Comparison of ENCODE assay signal across 20 mouse cellular contexts in the genomic region with DNA sequence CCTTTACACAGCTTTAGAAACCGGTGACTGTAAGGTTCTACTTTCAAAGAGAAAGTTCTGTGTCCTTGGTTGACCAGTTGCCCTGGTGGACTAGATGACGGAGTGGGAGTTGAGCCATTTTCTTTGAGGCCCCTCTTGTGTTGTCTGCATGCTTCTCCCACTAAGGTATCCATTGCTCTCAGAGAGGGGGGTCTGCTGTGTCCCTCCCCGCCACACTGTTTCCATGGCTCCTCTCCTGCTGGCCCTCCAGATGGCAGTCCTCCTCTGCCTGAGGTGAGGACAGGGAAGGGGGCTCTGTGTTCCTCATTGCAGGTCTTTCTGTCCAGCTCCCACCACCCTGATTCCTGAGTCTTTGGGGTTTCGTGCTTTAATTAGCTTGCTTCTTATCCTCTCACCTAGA.
DNase-seq lines count a peak whose midpoint lies in the region; ATAC-seq and TF ChIP-seq lines count a peak whose summit lies in the region.
"Had no signal": no experiment of that assay in that cellular context is flagged by ENCODE, and none has a peak within 500 bp of the region (broad histone marks: within the 10 kb centered on the region; RNA-seq: fewer than 3 reads in every experiment).

No protein-coding gene starts in this region.

- no peaks in the 10 kb centered on the region for H3K36me3 ChIP-seq in kidney, adult 2 months (ENCODE audit: control insufficient read depth, insufficient read depth, low read length)
- peaks cover 4% of the 10 kb centered on the region for H3K36me3 ChIP-seq in liver, embryonic 13.5 days
- H3K36me3 ChIP-seq in liver, embryonic 12.5 days: no peaks in the 10 kb centered on the region
- H3K36me3 ChIP-seq in embryonic facial prominence, embryonic 14.5 days (ENCODE audit: control insufficient read depth, insufficient read depth, low read length): no peaks in the 10 kb centered on the region
- H3K36me3 ChIP-seq: midbrain, embryonic 15.5 days had no signal

- no peak for ATAC-seq in liver, embryonic 13.5 days (ENCODE audit: low read depth)
- ATAC-seq in liver, embryonic 12.5 days: no peak
- no peak for ATAC-seq in embryonic facial prominence, embryonic 14.5 days (ENCODE audit: low read depth)
- ATAC-seq: activated CD4-positive, CD25-positive, alpha-beta regulatory T cell, adult 4 months; forebrain, embryonic 16.5 days; inflammation-experienced regulatory T-cells, adult 6 months had no signal

- TF ChIP-seq CTCF in gastrocnemius, adult 2 months (IDR thresholded peaks at IDR 0.05): peak; percentile 8; the same call in 1 of the 2 replicates
- TF ChIP-seq CTCF in kidney, adult 2 months (conservative IDR thresholded peaks at IDR 0.05; ENCODE audit: insufficient read depth, insufficient read length, low read depth, low read length): 0 out of 2 replicates have a peak, but pooled peaks have one; percentile 15

- no peaks in the 10 kb centered on the region for H3K9me3 ChIP-seq in liver, embryonic 13.5 days (replicated peaks)
- H3K9me3 ChIP-seq in liver, embryonic 12.5 days (replicated peaks): no peaks in the 10 kb centered on the region
- no peaks in the 10 kb centered on the region for H3K9me3 ChIP-seq in embryonic facial prominence, embryonic 14.5 days (ENCODE audit: control insufficient read depth, low read length)
- H3K9me3 ChIP-seq: embryonic facial prominence, embryonic 15.5 days; G1E; heart, embryonic 12.5 days; midbrain, embryonic 15.5 days had no signal

- H3K27me3 ChIP-seq in kidney, adult 2 months (replicated peaks; ENCODE audit: control insufficient read depth, insufficient read depth, low read length): no peaks in the 10 kb centered on the region
- H3K27me3 ChIP-seq in liver, embryonic 13.5 days: no peaks in the 10 kb centered on the region
- no peaks in the 10 kb centered on the region for H3K27me3 ChIP-seq in liver, embryonic 12.5 days (replicated peaks)
- no peaks in the 10 kb centered on the region for H3K27me3 ChIP-seq in embryonic facial prominence, embryonic 14.5 days (replicated peaks; ENCODE audit: control insufficient read depth, insufficient read depth, low read length)
- H3K27me3 ChIP-seq: embryonic facial prominence, embryonic 15.5 days; midbrain, embryonic 15.5 days had no signal

- H3K4me1 ChIP-seq in kidney, adult 2 months (ENCODE audit: control insufficient read depth, insufficient read depth, low read length): peaks cover 53% of the 10 kb centered on the region
- H3K4me1 ChIP-seq in liver, embryonic 13.5 days (replicated peaks): peaks cover 64% of the 10 kb centered on the region
- peaks cover 74% of the 10 kb centered on the region for H3K4me1 ChIP-seq in liver, embryonic 12.5 days
- H3K4me1 ChIP-seq in embryonic facial prominence, embryonic 14.5 days (ENCODE audit: control insufficient read depth, insufficient read depth, low read length): peaks cover 40% of the 10 kb centered on the region

- H3K4me2 ChIP-seq in liver, embryonic 13.5 days: no peak overlapping the region
- H3K4me2 ChIP-seq in liver, embryonic 12.5 days: no peak overlapping the region
- H3K4me2 ChIP-seq in embryonic facial prominence, embryonic 14.5 days (ENCODE audit: low read depth, low read length): no peak overlapping the region
- H3K4me2 ChIP-seq: embryonic facial prominence, embryonic 15.5 days; midbrain, embryonic 15.5 days had no signal

- H3K4me3 ChIP-seq in gastrocnemius, adult 2 months: no peak overlapping the region
- no peak overlapping the region for H3K4me3 ChIP-seq in kidney, adult 2 months (ENCODE audit: insufficient read depth, low read depth, low read length)
- no peak overlapping the region for H3K4me3 ChIP-seq in liver, embryonic 13.5 days (replicated peaks)
- H3K4me3 ChIP-seq in liver, embryonic 12.5 days: no peak overlapping the region
- no peak overlapping the region for H3K4me3 ChIP-seq in embryonic facial prominence, embryonic 14.5 days (ENCODE audit: low read depth, low read length)
- H3K4me3 ChIP-seq: embryonic facial prominence, embryonic 15.5 days; heart, embryonic 12.5 days; midbrain, embryonic 15.5 days had no signal

- TF ChIP-seq POLR2A in kidney, adult 2 months (IDR thresholded peaks at IDR 0.05; ENCODE audit: low read depth, low read length): no peak

- peak overlapping the region; percentile 72; the same call in 1 of the 2 replicates for H3K27ac ChIP-seq in gastrocnemius, adult 2 months
- no peak overlapping the region for H3K27ac ChIP-seq in kidney, adult 2 months (ENCODE audit: insufficient read depth, low read depth, low read length)
- H3K27ac ChIP-seq in liver, embryonic 13.5 days: 0 out of 2 replicates have a peak overlapping the region, but pooled peaks have one; percentile 37
- no peak overlapping the region; the same call in 1 of the 2 replicates for H3K27ac ChIP-seq in liver, embryonic 12.5 days
- no peak overlapping the region for H3K27ac ChIP-seq in embryonic facial prominence, embryonic 14.5 days (replicated peaks; ENCODE audit: low read depth, low read length)
- H3K27ac ChIP-seq: midbrain, embryonic 15.5 days had no signal

- intact Hi-C loops in gastrocnemius, adult 2 months (cut with DNase I): loop anchor here (5.0 kb wide), 1 partner anchor 44 kb away; no protein-coding TSS in a partner anchor
- intact Hi-C loops in gastrocnemius, postnatal 14 days (cut with DNase I; ENCODE audit: low total_unique reads): no loop called here

- DNase-seq in gastrocnemius, adult 2 months: no peak
- no peak for DNase-seq in gastrocnemius, postnatal 14 days
- DNase-seq in kidney, adult 2 months: no peak
- no peak for DNase-seq in kidney, postnatal 4 days
- DNase-seq in liver, embryonic 13.5 days: no peak
- DNase-seq in embryonic facial prominence, embryonic 14.5 days (ENCODE audit: low spot score): no peak
- DNase-seq: adrenal gland, postnatal 10 days; cerebellum, adult 9-11 months; lung, adult 18-20 months; lung, postnatal 36 days; right cerebral cortex, adult 18-20 months; thymus, postnatal 25 days had no signal

- H3K9ac ChIP-seq in liver, embryonic 13.5 days: no peak overlapping the region; the same call in 1 of the 2 replicates
- no peak overlapping the region for H3K9ac ChIP-seq in liver, embryonic 12.5 days
- H3K9ac ChIP-seq in embryonic facial prominence, embryonic 14.5 days (ENCODE audit: low read depth, low read length): peak overlapping the region; percentile 20; the same call in 1 of the 2 replicates
- H3K9ac ChIP-seq: embryonic facial prominence, embryonic 15.5 days; midbrain, embryonic 15.5 days had no signal

- 60% methylated on average over 4 of the region's 4 CpGs for WGBS in kidney, adult 2 months
- 81% methylated on average over 4 of the region's 4 CpGs for WGBS in liver, embryonic 13.5 days (ENCODE audit: insufficient replicate concordance)
- 68% methylated on average over 4 of the region's 4 CpGs for whole genome bisulfite sequencing in liver, embryonic 12.5 days (ENCODE audit: insufficient replicate concordance)
- WGBS in embryonic facial prominence, embryonic 14.5 days: 69% methylated on average over 4 of the region's 4 CpGs

Comparison
In these comparisons a context has a peak if more than half of its experiments do, and no peak if none do; other contexts are left out.
1. H3K27ac ChIP-seq: peak in gastrocnemius, adult 2 months (single experiment) and liver, embryonic 13.5 days (single experiment); none in kidney, adult 2 months (single experiment), liver, embryonic 12.5 days (single experiment) and embryonic facial prominence, embryonic 14.5 days (single experiment).